19 mouse cellular contexts compared by ENCODE assay signal in genomic region chr1:180801466-180801994, GRCm38 (mm10). TPM values are rescaled to one million over a fixed set of nuclear protein-coding genes. Genes with fewer than 3 reads are reported as not detected.
DNase-seq lines count a peak whose midpoint lies in the region; ATAC-seq and TF ChIP-seq lines count a peak whose summit lies in the region.
"Had no signal": no experiment of that assay in that cellular context is flagged by ENCODE, and none has a peak within 500 bp of the region (broad histone marks: within the 10 kb centered on the region; RNA-seq: fewer than 3 reads in every experiment).

No protein-coding gene starts in this region.

- 0 out of 2 replicates have a peak, but pooled peaks have one; percentile 30 for ATAC-seq in forebrain, embryonic 12.5 days (ENCODE audit: low FRiP score)
- ATAC-seq in forebrain, embryonic 16.5 days = no peak; the same call in 1 of the 2 replicates
- ATAC-seq in heart, embryonic 16.5 days (replicated peaks; ENCODE audit: extremely low read depth, insufficient read depth, low FRiP score) = no peak
- ATAC-seq in midbrain, embryonic 15.5 days (replicated peaks) = peak; percentile 33
- ATAC-seq in midbrain, postnatal 0 days (ENCODE audit: low FRiP score) = no peak
- ATAC-seq in midbrain, embryonic 16.5 days = peak; percentile 46; the same call in 1 of the 2 replicates
- no peak for ATAC-seq in CD4-positive, CD25-positive, alpha-beta regulatory T cell, adult 4 months
- ATAC-seq: hindbrain, postnatal 0 days had no signal

- H3K9me3 ChIP-seq in forebrain, embryonic 12.5 days = no peaks in the 10 kb centered on the region
- H3K9me3 ChIP-seq in forebrain, embryonic 16.5 days (ENCODE audit: control insufficient read depth, low read length) = no peaks in the 10 kb centered on the region
- 0 out of 2 replicates have a peak, but pooled peaks cover 2% of the 10 kb centered on the region for H3K9me3 ChIP-seq in heart, embryonic 16.5 days (replicated peaks; ENCODE audit: control insufficient read depth, low read length)
- no peaks in the 10 kb centered on the region for H3K9me3 ChIP-seq in midbrain, embryonic 15.5 days
- H3K9me3 ChIP-seq in midbrain, postnatal 0 days (ENCODE audit: low read length) = no peaks in the 10 kb centered on the region
- no peaks in the 10 kb centered on the region for H3K9me3 ChIP-seq in midbrain, embryonic 16.5 days (replicated peaks; ENCODE audit: control insufficient read depth, low read length, poor library complexity, severe bottlenecking)
- H3K9me3 ChIP-seq: limb, embryonic 13.5 days; neural tube, embryonic 13.5 days had no signal

- DNase-seq in heart, adult 18-20 months = no peak
- no peak for DNase-seq in midbrain, postnatal 0 days (ENCODE audit: low spot score)
- DNase-seq: cerebellum, postnatal 10 days; embryo, embryonic 11 days; heart, postnatal 4 days; kidney, adult 2 months; kidney, postnatal 36 days; lung, embryonic 14.5 days; right cerebral cortex, postnatal 25 days had no signal

- H3K27me3 ChIP-seq in forebrain, embryonic 12.5 days = 0 out of 2 replicates have a peak, but pooled peaks cover 4% of the 10 kb centered on the region
- H3K27me3 ChIP-seq in forebrain, embryonic 16.5 days (replicated peaks; ENCODE audit: control insufficient read depth, insufficient read depth, low read length) = no peaks in the 10 kb centered on the region
- no peaks in the 10 kb centered on the region for H3K27me3 ChIP-seq in heart, embryonic 16.5 days (ENCODE audit: control insufficient read depth, insufficient read depth, low read length)
- no peaks in the 10 kb centered on the region for H3K27me3 ChIP-seq in midbrain, embryonic 15.5 days (replicated peaks)
- H3K27me3 ChIP-seq in midbrain, postnatal 0 days (ENCODE audit: insufficient read depth, low read length) = no peaks in the 10 kb centered on the region
- no peaks in the 10 kb centered on the region for H3K27me3 ChIP-seq in midbrain, embryonic 16.5 days (ENCODE audit: control insufficient read depth, insufficient read depth, low read depth, low read length)
- H3K27me3 ChIP-seq: limb, embryonic 13.5 days; neural tube, embryonic 13.5 days had no signal

- H3K4me2 ChIP-seq in forebrain, embryonic 12.5 days = no peak overlapping the region
- H3K4me2 ChIP-seq in forebrain, embryonic 16.5 days (ENCODE audit: low read length) = no peak overlapping the region
- no peak overlapping the region for H3K4me2 ChIP-seq in heart, embryonic 16.5 days (ENCODE audit: low read depth, low read length)
- no peak overlapping the region for H3K4me2 ChIP-seq in midbrain, embryonic 15.5 days
- H3K4me2 ChIP-seq in midbrain, postnatal 0 days (ENCODE audit: low read depth, low read length, poor library complexity, severe bottlenecking) = no peak overlapping the region
- no peak overlapping the region for H3K4me2 ChIP-seq in midbrain, embryonic 16.5 days (ENCODE audit: low read length)
- H3K4me2 ChIP-seq: limb, embryonic 13.5 days; lung, embryonic 14.5 days; neural tube, embryonic 13.5 days had no signal

- no peak overlapping the region for H3K9ac ChIP-seq in forebrain, embryonic 12.5 days
- H3K9ac ChIP-seq in forebrain, embryonic 16.5 days (replicated peaks; ENCODE audit: low read depth, low read length) = no peak overlapping the region
- no peak overlapping the region for H3K9ac ChIP-seq in heart, embryonic 16.5 days (ENCODE audit: low read length)
- no peak overlapping the region for H3K9ac ChIP-seq in midbrain, embryonic 15.5 days
- no peak overlapping the region for H3K9ac ChIP-seq in midbrain, postnatal 0 days (replicated peaks; ENCODE audit: low read length, poor library complexity, severe bottlenecking)
- H3K9ac ChIP-seq in midbrain, embryonic 16.5 days (ENCODE audit: low read depth, low read length) = no peak overlapping the region
- H3K9ac ChIP-seq: limb, embryonic 13.5 days; lung, embryonic 14.5 days; neural tube, embryonic 13.5 days had no signal

- TF ChIP-seq CTCF in midbrain, postnatal 0 days (IDR thresholded peaks at IDR 0.05) = no peak

- H3K4me1 ChIP-seq in forebrain, embryonic 12.5 days = no peaks in the 10 kb centered on the region
- peaks cover 2% of the 10 kb centered on the region; the same call in 1 of the 2 replicates for H3K4me1 ChIP-seq in forebrain, embryonic 16.5 days (replicated peaks; ENCODE audit: control insufficient read depth, insufficient read depth, low read length)
- no peaks in the 10 kb centered on the region for H3K4me1 ChIP-seq in heart, embryonic 16.5 days (ENCODE audit: control insufficient read depth, insufficient read depth, low read length)
- H3K4me1 ChIP-seq in midbrain, embryonic 15.5 days = peaks cover 8% of the 10 kb centered on the region
- H3K4me1 ChIP-seq in midbrain, postnatal 0 days (ENCODE audit: insufficient read depth, low read length) = no peaks in the 10 kb centered on the region
- H3K4me1 ChIP-seq in midbrain, embryonic 16.5 days (ENCODE audit: control insufficient read depth, insufficient read depth, low read length) = no peaks in the 10 kb centered on the region
- H3K4me1 ChIP-seq: limb, embryonic 13.5 days had no signal

- H3K36me3 ChIP-seq in forebrain, embryonic 12.5 days (replicated peaks) = peaks cover 62% of the 10 kb centered on the region
- H3K36me3 ChIP-seq in forebrain, embryonic 16.5 days (ENCODE audit: control insufficient read depth, insufficient read depth) = peaks cover 50% of the 10 kb centered on the region
- H3K36me3 ChIP-seq in heart, embryonic 16.5 days (ENCODE audit: control insufficient read depth, insufficient read depth) = peaks cover 43% of the 10 kb centered on the region
- peaks cover 35% of the 10 kb centered on the region for H3K36me3 ChIP-seq in midbrain, embryonic 15.5 days (replicated peaks)
- H3K36me3 ChIP-seq in midbrain, postnatal 0 days (ENCODE audit: insufficient read depth, low read length) = peaks cover 43% of the 10 kb centered on the region
- peaks cover 29% of the 10 kb centered on the region for H3K36me3 ChIP-seq in midbrain, embryonic 16.5 days (ENCODE audit: control insufficient read depth, insufficient read depth, low read length)

- no peak overlapping the region for H3K27ac ChIP-seq in forebrain, embryonic 12.5 days
- no peak overlapping the region for H3K27ac ChIP-seq in forebrain, embryonic 16.5 days (ENCODE audit: low read length)
- peak overlapping the region; percentile 0 for H3K27ac ChIP-seq in heart, embryonic 16.5 days (ENCODE audit: low read length)
- H3K27ac ChIP-seq in midbrain, embryonic 15.5 days = no peak overlapping the region
- H3K27ac ChIP-seq in midbrain, postnatal 0 days (ENCODE audit: low read depth, low read length) = no peak overlapping the region
- no peak overlapping the region for H3K27ac ChIP-seq in midbrain, embryonic 16.5 days (ENCODE audit: low read length)
- H3K27ac ChIP-seq: hindbrain, postnatal 0 days; limb, embryonic 13.5 days; macrophage; neural tube, embryonic 13.5 days had no signal

- WGBS in forebrain, embryonic 12.5 days = 89% methylated on average over 3 of the region's 3 CpGs
- 90% methylated on average over 3 of the region's 3 CpGs for WGBS in forebrain, embryonic 16.5 days
- 52% methylated on average over 3 of the region's 3 CpGs for WGBS in heart, embryonic 16.5 days
- WGBS in midbrain, embryonic 15.5 days = 86% methylated on average over 3 of the region's 3 CpGs
- WGBS in midbrain, postnatal 0 days = 85% methylated on average over 3 of the region's 3 CpGs
- 91% methylated on average over 3 of the region's 3 CpGs for WGBS in midbrain, embryonic 16.5 days

- H3K4me3 ChIP-seq in forebrain, embryonic 12.5 days (replicated peaks) = no peak overlapping the region
- H3K4me3 ChIP-seq in forebrain, embryonic 16.5 days (replicated peaks; ENCODE audit: low read length) = no peak overlapping the region
- H3K4me3 ChIP-seq in heart, embryonic 16.5 days (ENCODE audit: low read length) = no peak overlapping the region
- H3K4me3 ChIP-seq in midbrain, embryonic 15.5 days = no peak overlapping the region
- H3K4me3 ChIP-seq in midbrain, postnatal 0 days (ENCODE audit: low read depth, low read length) = no peak overlapping the region
- H3K4me3 ChIP-seq in midbrain, embryonic 16.5 days (ENCODE audit: low read depth, low read length) = no peak overlapping the region
- H3K4me3 ChIP-seq: limb, embryonic 13.5 days; neural tube, embryonic 13.5 days had no signal

RNA-seq across cellular contexts. Expression of gene H3f3a, which starts 12.2 kb away (rescaled TPM):
- 3,507 and 3,679 TPM in 2 replicates for polyA plus RNA-seq in forebrain, embryonic 12.5 days (2016; fragmentation: Nextera tagmentation; extraction: Ambion mirVana)
- 3,503 and 3,633 TPM in 2 replicates for polyA plus RNA-seq in forebrain, embryonic 16.5 days (2015; fragmentation: Nextera tagmentation; extraction: Ambion mirVana)
- polyA plus RNA-seq in heart, embryonic 16.5 days (2015; fragmentation: Nextera tagmentation; extraction: Ambion mirVana) = 1,475 and 1,571 TPM in 2 replicates
- 100 to 1,000 TPM; 363 to 405 TPM for total RNA-seq in heart, adult 18-20 months (2021)
- 3,070 and 3,123 TPM in 2 replicates for polyA plus RNA-seq in midbrain, embryonic 15.5 days (2015; fragmentation: Nextera tagmentation; extraction: Ambion mirVana)
- 1,783 and 3,084 TPM in 2 replicates for total RNA-seq in midbrain, postnatal 0 days (2014; rRNA removed)
- polyA plus RNA-seq in midbrain, postnatal 0 days (2015; fragmentation: Nextera tagmentation; extraction: Ambion mirVana) = 1,997 and 2,039 TPM in 2 replicates
- polyA plus RNA-seq in midbrain, embryonic 16.5 days (2015; fragmentation: Nextera tagmentation; extraction: Ambion mirVana) = 2,888 and 3,200 TPM in 2 replicates
- polyA plus RNA-seq in CD4-positive, CD25-positive, alpha-beta regulatory T cell, adult 4 months (2017; shearing (Covaris generic)) = 100 to 1,000 TPM; 579 to 648 TPM

RNA-seq across cellular contexts. Expression of gene Sde2, which starts 49.4 kb away (rescaled TPM):
- 39.0 and 39.1 TPM in 2 replicates for polyA plus RNA-seq in forebrain, embryonic 12.5 days (2016; fragmentation: Nextera tagmentation; extraction: Ambion mirVana)
- polyA plus RNA-seq in forebrain, embryonic 16.5 days (2015; fragmentation: Nextera tagmentation; extraction: Ambion mirVana) = 36.6 and 41.9 TPM in 2 replicates
- 22.2 and 28.6 TPM in 2 replicates for polyA plus RNA-seq in heart, embryonic 16.5 days (2015; fragmentation: Nextera tagmentation; extraction: Ambion mirVana)
- total RNA-seq in heart, adult 18-20 months (2021) = 10 to 100 TPM; 10.1 to 11.4 TPM
- polyA plus RNA-seq in midbrain, embryonic 15.5 days (2015; fragmentation: Nextera tagmentation; extraction: Ambion mirVana) = 29.0 and 30.9 TPM in 2 replicates
- 12.8 and 15.3 TPM in 2 replicates for total RNA-seq in midbrain, postnatal 0 days (2014; rRNA removed)
- polyA plus RNA-seq in midbrain, postnatal 0 days (2015; fragmentation: Nextera tagmentation; extraction: Ambion mirVana) = 20.7 and 24.2 TPM in 2 replicates
- polyA plus RNA-seq in midbrain, embryonic 16.5 days (2015; fragmentation: Nextera tagmentation; extraction: Ambion mirVana) = 32.1 and 32.9 TPM in 2 replicates
- 10 to 100 TPM; 44.4 to 50.2 TPM for polyA plus RNA-seq in CD4-positive, CD25-positive, alpha-beta regulatory T cell, adult 4 months (2017; shearing (Covaris generic))

Comparison
In these comparisons a context has a peak if more than half of its experiments do, and no peak if none do; other contexts are left out.
1. ATAC-seq: peak in forebrain, embryonic 12.5 days (single experiment), midbrain, embryonic 15.5 days (single experiment) and midbrain, embryonic 16.5 days (single experiment); none in forebrain, embryonic 16.5 days (single experiment), heart, embryonic 16.5 days (single experiment), midbrain, postnatal 0 days (single experiment) and CD4-positive, CD25-positive, alpha-beta regulatory T cell, adult 4 months (single experiment).